In the genomic region with DNA sequence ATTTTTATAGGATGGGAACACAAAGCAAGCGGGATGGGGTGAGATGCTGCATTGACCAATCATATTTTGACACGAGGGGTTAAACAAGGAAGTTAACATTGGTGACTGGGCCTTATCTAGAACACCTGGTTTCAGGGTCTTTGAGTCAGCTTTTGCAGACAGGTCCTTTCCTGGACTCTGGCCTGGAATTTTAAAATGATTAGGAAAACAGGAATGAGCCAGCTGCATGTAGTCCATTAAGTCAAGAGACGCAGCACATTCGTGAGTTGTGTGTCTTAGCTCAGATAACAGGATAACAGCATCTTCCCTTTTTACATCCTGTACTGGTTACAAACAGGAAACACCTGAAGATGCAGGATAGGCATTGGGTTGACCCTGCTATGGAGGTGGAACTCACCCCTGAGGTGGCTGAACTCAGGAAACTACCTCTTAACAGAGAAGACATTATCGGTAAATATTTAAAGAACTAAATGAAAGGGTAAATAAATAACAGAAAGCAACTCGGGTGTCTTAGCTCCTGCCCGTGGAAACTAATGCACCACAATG, we compare ENCODE assay signal across 18 mouse cellular contexts. TPM values are rescaled to one million over a fixed set of nuclear protein-coding genes. Genes with fewer than 3 reads are reported as not detected.
A peak's percentile ranks its signal among the peaks of the same experiment; 100 is the strongest.
DNase-seq lines count a peak whose midpoint lies in the region; TF ChIP-seq lines count a peak whose summit lies in the region.
"Had no signal": no experiment of that assay in that cellular context is flagged by ENCODE, and none has a peak within 500 bp of the region (broad histone marks: within the 10 kb centered on the region; RNA-seq: fewer than 3 reads in every experiment).

No protein-coding gene starts in this region.

- no peak for TF ChIP-seq CTCF in heart, adult 2 months (IDR thresholded peaks at IDR 0.05)
- no peak for TF ChIP-seq CTCF in thymus, adult 2 months (IDR thresholded peaks at IDR 0.05; ENCODE audit: borderline replicate concordance, control insufficient read depth, extremely low read depth, insufficient read depth, low read length, poor library complexity)

- no peaks in the 10 kb centered on the region for H3K36me3 ChIP-seq in heart, adult 2 months (ENCODE audit: control insufficient read depth, insufficient read depth, low read length)
- no peaks in the 10 kb centered on the region for H3K36me3 ChIP-seq in thymus, adult 2 months (ENCODE audit: control insufficient read depth, insufficient read depth, low read length)
- H3K36me3 ChIP-seq: hindbrain, embryonic 12.5 days had no signal

- H3K27me3 ChIP-seq in heart, adult 2 months (ENCODE audit: control insufficient read depth, insufficient read depth, low read length) = no peaks in the 10 kb centered on the region
- no peaks in the 10 kb centered on the region for H3K27me3 ChIP-seq in thymus, adult 2 months (ENCODE audit: control insufficient read depth, insufficient read depth, low read length)
- H3K27me3 ChIP-seq: hindbrain, embryonic 12.5 days had no signal

- WGBS in heart, adult 2 months = 40% methylated on average over 7 of the region's 7 CpGs
- 12% methylated on average over 7 of the region's 7 CpGs for WGBS in thymus, adult 2 months

- DNase-seq in heart, adult 2 months = peak in 1 of 2 experiments; percentile 19
- DNase-seq in heart, postnatal 14 days = no peak
- DNase-seq in kidney, postnatal 14 days = peak; percentile 9
- no peak for DNase-seq in kidney, adult 18-20 months
- DNase-seq in T-cell, adult 2 months (ENCODE audit: low spot score) = peak; percentile 9
- DNase-seq in thymus, adult 2 months = peak; percentile 20
- DNase-seq in frontal cortex, postnatal 36 days (ENCODE audit: low spot score in 2 of 2) = no peak
- no peak for DNase-seq in layer of hippocampus, adult 8-10 months (ENCODE audit: low spot score in 2 of 2)
- DNase-seq: adrenal gland, postnatal 14 days had no signal

- H3K9ac ChIP-seq in heart, adult 2 months (ENCODE audit: low read depth, low read length) = no peak overlapping the region
- H3K9ac ChIP-seq: hindbrain, embryonic 12.5 days had no signal

- no peak overlapping the region for H3K4me3 ChIP-seq in heart, adult 2 months
- H3K4me3 ChIP-seq in thymus, adult 2 months (ENCODE audit: control insufficient read depth, insufficient read depth, low read length) = no peak overlapping the region
- H3K4me3 ChIP-seq: hindbrain, embryonic 12.5 days had no signal

- H3K4me1 ChIP-seq in heart, adult 2 months (ENCODE audit: control insufficient read depth, insufficient read depth, low read length) = peaks cover 6% of the 10 kb centered on the region
- H3K4me1 ChIP-seq in thymus, adult 2 months (replicated peaks; ENCODE audit: control insufficient read depth, insufficient read depth, low read length) = peaks cover 15% of the 10 kb centered on the region
- H3K4me1 ChIP-seq: hindbrain, embryonic 12.5 days had no signal

- no peak for TF ChIP-seq EP300 in heart, adult 2 months (IDR thresholded peaks at IDR 0.05; ENCODE audit: insufficient read depth, low read depth, low read length)

- H3K79me2 ChIP-seq in heart, adult 2 months (replicated peaks; ENCODE audit: control insufficient read depth, insufficient read depth, low read length) = no peaks in the 10 kb centered on the region

- intact Hi-C loops in heart, adult 2 months (cut with DNase I) = loop anchor here (5.0 kb wide), 2 partner anchors 37 to 102 kb away; no protein-coding TSS in a partner anchor
- intact Hi-C loops in heart, postnatal 14 days (cut with DNase I) = loop anchor here (2.0 kb wide), 1 partner anchor 86 kb away; no protein-coding TSS in a partner anchor

- peak overlapping the region; percentile 69 for H3K27ac ChIP-seq in heart, adult 2 months
- no peak overlapping the region; the same call in 1 of the 2 replicates for H3K27ac ChIP-seq in thymus, adult 2 months (ENCODE audit: control insufficient read depth, insufficient read depth, low read length)
- H3K27ac ChIP-seq: hindbrain, embryonic 12.5 days had no signal

- TF ChIP-seq POLR2A in heart, adult 2 months (IDR thresholded peaks at IDR 0.05; ENCODE audit: insufficient read depth, low read depth, low read length) = no peak
- no peak for TF ChIP-seq POLR2A in thymus, adult 2 months (IDR thresholded peaks at IDR 0.05; ENCODE audit: control insufficient read depth, extremely low read depth, insufficient read depth, low read length, poor library complexity)

RNA-seq across cellular contexts. Expression of a gene that starts 59.1 kb away (rescaled TPM):
- total RNA-seq in heart, adult 2 months (2021) = not detected
- polyA plus RNA-seq in heart, adult 2 months (2012; rRNA removed) = not detected in 2 replicates
- not detected for total RNA-seq in heart, postnatal 14 days (2021)
- not detected in 2 replicates for polyA plus RNA-seq in thymus, adult 2 months (2012; rRNA removed)
- total RNA-seq in layer of hippocampus, adult 8-10 months (2022) = not detected
- total RNA-seq: adrenal gland, postnatal 14 days; gastrocnemius, adult 18-20 months; left cerebral cortex, adult 8-10 months; megakaryocyte, adult 5-6 weeks; monocyte, adult 5-6 weeks had no signal
- polyA plus RNA-seq: CD4-positive, CD25-positive, alpha-beta regulatory T cell, adult 4 months; cortical plate, adult 2 months; hindbrain, embryonic 12.5 days; liver, embryonic 11.5 days; testis, adult 2 months had no signal

Comparison
In these comparisons a context has a peak if more than half of its experiments do, and no peak if none do; other contexts are left out.
1. DNase-seq: peak in kidney, postnatal 14 days (single experiment), T-cell, adult 2 months (single experiment) and thymus, adult 2 months (single experiment); none in heart, postnatal 14 days (0 of 2), kidney, adult 18-20 months (single experiment), frontal cortex, postnatal 36 days (0 of 2) and layer of hippocampus, adult 8-10 months (0 of 2).